Mouse (Mus musculus) spleen, adult 12 weeks (tissue): Measurements from ENCODE around the gene Tspan32.
A peak's percentile ranks its signal among the peaks of the same experiment; 100 is the strongest.

ENCODE experiments used
- DNase-seq: peaks from one replicate; pipeline ENCODE4 v3.0.0; 2022; ENCODE audit warnings: low spot score

The Tspan32 gene

GRCm38 (mm10) chr7:143007599-143008369, 2.9 kb downstream of the Tspan32 start:
- DNase-seq = peak; percentile 89

GRCm38 (mm10) chr7:143008370-143008926, 3.6 kb downstream of the Tspan32 start:
- peak; percentile 30 for DNase-seq

- DNase-seq = no peak
Measured at GRCm38 (mm10) chr7:143008996-143009665, 4.3 kb downstream of the Tspan32 start.

GRCm38 (mm10) chr7:143009996-143010395, 5.2 kb downstream of the Tspan32 start:
- no peak for DNase-seq

GRCm38 (mm10) chr7:143011226-143011625, 6.4 kb downstream of the Tspan32 start:
- DNase-seq = no peak

- no peak for DNase-seq
Measured at GRCm38 (mm10) chr7:143012230-143012875, 7.5 kb downstream of the Tspan32 start.

- no peak for DNase-seq
Measured at GRCm38 (mm10) chr7:143013420-143014178, 8.8 kb downstream of the Tspan32 start.

GRCm38 (mm10) chr7:143014862-143015659, 10.2 kb downstream of the Tspan32 start:
- no peak for DNase-seq

GRCm38 (mm10) chr7:143015755-143016423, 11.0 kb downstream of the Tspan32 start:
- DNase-seq = no peak

GRCm38 (mm10) chr7:143016424-143017142, 11.7 kb downstream of the Tspan32 start:
- DNase-seq = no peak

- DNase-seq = no peak
Measured at GRCm38 (mm10) chr7:143017181-143017580, 12.3 kb downstream of the Tspan32 start.

- DNase-seq = no peak
Measured at GRCm38 (mm10) chr7:143020040-143020439, 15.2 kb downstream of the Tspan32 start.

GRCm38 (mm10) chr7:143020764-143021163, 15.9 kb downstream of the Tspan32 start:
- no peak for DNase-seq

- no peak for DNase-seq
Measured at GRCm38 (mm10) chr7:143021356-143022164, 16.7 kb downstream of the Tspan32 start.

GRCm38 (mm10) chr7:143023499-143023898, 18.7 kb downstream of the Tspan32 start:
- DNase-seq = no peak

- no peak for DNase-seq
Measured at GRCm38 (mm10) chr7:143024293-143024692, 19.4 kb downstream of the Tspan32 start.

GRCm38 (mm10) chr7:143025496-143025895, 20.6 kb downstream of the Tspan32 start:
- no peak for DNase-seq

GRCm38 (mm10) chr7:143027196-143027595, 22.4 kb downstream of the Tspan32 start:
- DNase-seq = no peak

- no peak for DNase-seq
Measured at GRCm38 (mm10) chr7:143031816-143032215, 27.0 kb downstream of the Tspan32 start.
